Mouse (Mus musculus) monocyte, adult 2 months (primary cell): Measurements from ENCODE around the gene Pxylp1.
A peak's percentile ranks its signal among the peaks of the same experiment; 100 is the strongest.
"Not testable (repeated sequence)": the region's sequence is repeated elsewhere in the genome, so short reads cannot be mapped to it uniquely, and the experiment has no call there.

Experiments
- DNase-seq, 2 experiments: peaks; one replicate each; pipeline ENCODE4 v3.0.0; 2022; ENCODE audit warnings: low spot score in 2 of 2, low read depth in 1 of 2

Pxylp1 gene

GRCm38 (mm10) chr9:96892546-96892945 is at the start of gene Pxylp1:
Gene Pxylp1, minus strand, starts transcription at chr9:96892669.
- no peak for DNase-seq

DNA sequence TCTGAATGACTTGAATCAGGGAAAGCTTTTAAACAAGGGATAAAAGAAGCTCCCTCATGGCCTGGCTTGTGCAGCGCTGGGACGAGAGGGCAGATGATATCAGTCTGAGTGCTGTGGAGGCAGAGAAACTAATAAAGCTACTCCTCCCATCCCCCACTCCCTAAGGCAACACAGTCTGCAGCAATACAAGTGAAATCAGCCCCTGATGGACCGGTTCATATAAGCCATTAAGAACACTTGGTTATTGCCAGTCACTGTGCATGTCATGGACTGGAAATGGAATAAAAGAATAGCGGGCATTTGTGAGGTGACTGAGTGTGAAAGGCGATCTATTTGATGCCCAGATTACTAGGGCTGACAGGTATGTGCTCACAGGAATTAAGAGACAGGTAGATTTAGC is 46.4 kb upstream of the Pxylp1 start:
- DNase-seq = no peak

- not testable (repeated sequence) for DNase-seq
These were observed 44.0 kb upstream of the Pxylp1 start for GRCm38 (mm10) chr9:96936427-96936826.

GRCm38 (mm10) chr9:96935556-96936300 is 43.3 kb upstream of the Pxylp1 start:
- no peak for DNase-seq

DNA sequence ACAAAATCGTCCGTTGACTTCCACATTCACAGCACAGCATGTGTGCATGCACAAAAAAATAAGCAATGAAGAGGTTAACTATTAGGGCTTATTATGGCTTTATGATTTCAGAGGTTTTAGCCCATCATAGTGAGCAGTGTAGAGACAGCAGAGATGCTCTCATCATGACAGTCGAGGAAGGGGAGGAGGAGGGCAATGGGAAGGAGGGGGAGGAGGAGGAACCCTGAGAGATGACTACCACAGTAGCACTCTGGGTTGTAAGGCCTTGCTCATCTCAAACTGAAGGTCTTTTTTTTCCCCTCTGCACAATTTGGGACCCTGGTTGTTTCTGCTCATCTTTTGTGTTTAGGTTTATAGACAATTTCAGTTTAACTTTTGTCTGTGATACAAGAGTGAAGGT is 42.3 kb upstream of the Pxylp1 start:
- DNase-seq = no peak

DNA sequence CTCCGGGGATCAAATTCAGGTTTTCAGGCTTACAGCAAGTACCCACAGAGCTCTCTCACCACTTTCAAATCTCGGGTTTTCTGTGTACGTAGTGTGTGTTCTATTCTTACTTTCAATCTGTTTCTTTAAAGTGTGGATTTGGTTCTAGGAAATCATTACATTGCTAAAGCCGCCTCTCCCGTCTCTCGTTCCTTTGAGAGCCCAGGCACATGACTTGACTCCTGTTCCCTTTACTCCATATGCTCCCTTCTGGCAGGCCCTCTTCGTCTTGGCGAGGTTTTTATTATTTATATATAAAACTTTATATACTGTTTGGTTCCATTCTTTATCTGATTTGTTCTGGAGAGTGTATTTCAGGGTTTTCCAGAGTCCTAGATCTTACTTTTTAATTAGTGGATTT is 40.3 kb upstream of the Pxylp1 start:
- DNase-seq = no peak

- no peak for DNase-seq
These were observed 31.3 kb upstream of the Pxylp1 start for GRCm38 (mm10) chr9:96923577-96924316.

GRCm38 (mm10) chr9:96923119-96923518 is 30.6 kb upstream of the Pxylp1 start:
- no peak for DNase-seq

DNA sequence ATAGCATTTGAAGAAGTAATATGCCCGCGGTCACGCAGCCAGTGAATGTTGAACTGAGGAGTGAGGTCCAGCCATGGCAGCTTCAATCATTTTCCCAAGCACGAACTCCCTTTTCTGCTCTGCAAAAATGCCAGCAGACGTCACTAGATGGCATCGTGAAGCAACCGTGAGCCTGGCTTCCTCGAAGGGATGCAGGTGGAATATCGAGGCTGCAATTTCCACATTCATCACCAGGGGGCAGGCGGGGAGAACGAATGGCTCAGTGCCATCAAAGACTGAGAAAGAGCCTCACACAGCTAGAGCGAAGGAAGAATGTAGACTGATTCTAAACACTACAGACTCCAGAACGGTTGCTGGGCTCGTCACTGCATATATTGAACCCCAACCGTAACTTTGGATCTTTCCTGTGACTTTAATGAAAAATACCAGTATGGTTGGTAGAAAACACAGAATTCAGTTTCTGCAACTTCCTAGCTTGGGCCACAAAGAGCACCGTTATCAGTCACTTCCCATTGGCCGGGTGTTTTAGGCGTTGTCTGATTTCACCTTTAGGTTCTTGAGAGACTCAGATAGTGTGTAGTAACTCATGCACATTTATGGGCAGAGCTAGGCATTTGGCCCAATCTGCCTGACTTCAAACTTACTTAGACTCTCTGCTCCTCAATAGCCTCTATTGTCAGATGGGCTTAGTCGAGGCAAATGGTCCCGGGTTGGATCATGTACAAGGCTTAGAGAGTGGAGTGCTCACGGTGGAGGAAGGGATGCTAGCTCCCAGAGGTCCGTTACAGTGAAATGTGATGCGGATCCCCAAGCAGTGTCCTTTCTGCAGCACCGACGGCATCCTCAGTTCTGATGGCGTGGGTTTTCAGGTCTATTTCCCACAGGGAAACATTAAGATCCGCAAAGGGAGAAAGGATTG is 24.4 kb upstream of the Pxylp1 start:
- DNase-seq = peak; percentile 78 to 83

GRCm38 (mm10) chr9:96916076-96916475 is 23.6 kb upstream of the Pxylp1 start:
- no peak for DNase-seq

GRCm38 (mm10) chr9:96914851-96915250 is 22.4 kb upstream of the Pxylp1 start:
- DNase-seq = no peak

- no peak for DNase-seq
These were observed 21.5 kb upstream of the Pxylp1 start for GRCm38 (mm10) chr9:96914005-96914404.

DNA sequence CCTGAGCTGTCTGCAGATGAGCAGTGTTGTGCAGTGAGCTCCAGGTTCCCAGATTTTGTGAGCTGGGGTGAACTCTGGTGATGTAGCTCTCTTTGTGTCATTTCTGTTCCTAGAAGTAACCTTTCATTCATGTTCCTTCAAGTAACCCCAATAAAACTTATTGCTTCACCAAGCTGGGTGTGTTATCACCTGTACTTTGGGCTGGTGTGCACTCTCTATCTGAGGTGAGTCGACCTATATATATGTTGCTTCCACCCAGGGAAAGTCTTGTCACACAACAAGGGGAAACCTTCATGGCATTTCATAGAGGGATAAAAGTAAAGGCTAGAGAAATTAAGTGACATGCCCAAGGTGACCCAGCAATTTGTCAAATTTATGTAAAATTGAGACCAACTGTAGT is 17.0 kb upstream of the Pxylp1 start:
- DNase-seq = no peak

- no peak for DNase-seq
These were observed 16.3 kb upstream of the Pxylp1 start for GRCm38 (mm10) chr9:96908737-96909136.

- DNase-seq = no peak
These were observed 12.2 kb upstream of the Pxylp1 start for GRCm38 (mm10) chr9:96904360-96905355.

GRCm38 (mm10) chr9:96899717-96900116 is 7.2 kb upstream of the Pxylp1 start:
- DNase-seq = peak; percentile 21 to 42

GRCm38 (mm10) chr9:96899004-96899403 is 6.5 kb upstream of the Pxylp1 start:
- DNase-seq = no peak

- DNase-seq = no peak
These were observed 4.2 kb upstream of the Pxylp1 start for GRCm38 (mm10) chr9:96896690-96897089.

DNA sequence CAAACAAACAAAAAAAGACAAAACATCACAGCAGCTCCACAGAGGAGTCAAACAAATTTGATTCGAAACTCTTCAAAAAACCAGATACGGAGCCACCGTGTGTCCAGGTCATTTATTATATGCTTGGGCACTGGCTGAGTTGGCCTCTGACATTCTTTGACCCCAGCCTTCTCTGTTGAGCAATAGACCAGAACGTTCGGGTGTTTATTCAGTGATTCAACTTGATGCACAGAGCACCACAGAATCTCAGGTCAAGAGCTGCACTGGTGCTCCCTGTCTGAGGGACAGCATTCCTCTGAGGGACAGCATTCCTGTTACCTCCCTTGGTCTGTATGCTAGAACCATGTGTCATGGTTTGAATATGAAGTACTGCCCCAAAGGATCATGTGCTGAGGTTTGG is 1.1 kb upstream of the Pxylp1 start:
- no peak for DNase-seq
